Mouse (Mus musculus) MEL (cell line): ENCODE measurements at regions not wholly inside any gene's neighbourhood (a gene's known extent, or its start where the extent isn't known, plus 50 kb on each side); places are given as distances from the start of the nearest gene placed in this dataset.

ENCODE experiments used
- CTCF ChIP-seq, 3 experiments: IDR thresholded peaks in 2 of 3; conservative IDR thresholded peaks in 1 of 3; 2 replicates each; pipeline ENCODE4 v1.5.1; 2011 to 2012; ENCODE audit warnings: low read length in 3 of 3, low read depth in 2 of 3, mild to moderate bottlenecking in 2 of 3, improper control_type of control experiment in 1 of 3, inconsistent platforms in 1 of 3, mixed read lengths in 1 of 3, moderate library complexity in 1 of 3; ENCODE audit not compliant: control insufficient read depth in 1 of 3, insufficient read depth in 1 of 3, poor library complexity in 1 of 3, severe bottlenecking in 1 of 3
- GATA1 ChIP-seq: IDR thresholded peaks from 2 replicates; pipeline ENCODE4 v1.6.1; 2011; ENCODE audit warnings: low read depth, low read length, improper control_type of control experiment
- HCFC1 ChIP-seq: IDR thresholded peaks from 2 replicates; pipeline ENCODE4 v1.6.1; 2012; ENCODE audit warnings: low read depth, mild to moderate bottlenecking, inconsistent platforms, low read length, improper control_type of control experiment, moderate library complexity
- MAFK ChIP-seq: IDR thresholded peaks from 2 replicates; pipeline ENCODE4 v1.6.1; 2011; ENCODE audit warnings: low read depth, mild to moderate bottlenecking, low read length, improper control_type of control experiment, borderline replicate concordance
- MAX ChIP-seq: IDR thresholded peaks from 2 replicates; pipeline ENCODE4 v1.6.1; 2011; ENCODE audit warnings: low read length, improper control_type of control experiment
- MEF2A ChIP-seq: IDR thresholded peaks from 2 replicates; pipeline ENCODE4 v1.6.1; 2014; ENCODE audit warnings: low read depth, mild to moderate bottlenecking, inconsistent platforms, low read length, improper control_type of control experiment; ENCODE audit not compliant: poor library complexity, insufficient replicate concordance, severe bottlenecking; ENCODE audit errors: extremely low read depth
- POLR2A ChIP-seq, 2 experiments: IDR thresholded peaks; 2 replicates each; pipeline ENCODE4 v1.6.1; 2011 to 2012; ENCODE audit warnings: low read length in 2 of 2, mild to moderate bottlenecking in 2 of 2, control low read depth in 1 of 2, improper control_type of control experiment in 1 of 2, low read depth in 1 of 2, moderate library complexity in 1 of 2; ENCODE audit not compliant: control insufficient read depth in 1 of 2, insufficient read depth in 1 of 2, poor library complexity in 1 of 2
- USF1 ChIP-seq: IDR thresholded peaks from 2 replicates; pipeline ENCODE4 v1.6.1; 2014; ENCODE audit warnings: low read depth, mild to moderate bottlenecking, inconsistent platforms, low read length, improper control_type of control experiment, moderate library complexity

GRCm38 (mm10) chr11:18272392-18272791 lies 318.7 kb upstream of the Etaa1 start:
- TF ChIP-seq MEF2A (no peak), POLR2A (IDR thresholded peaks at IDR 0.05; ENCODE audit: control insufficient read depth in 1 of 2, insufficient read depth in 1 of 2, low read depth in 1 of 2, low read length in 2 of 2, poor library complexity in 1 of 2) (no peak), USF1 (no peak), GATA1 (no peak), HCFC1 (no peak), MAFK (no peak), CTCF (IDR thresholded peaks at IDR 0.05 in 2 of 3, conservative IDR thresholded peaks at IDR 0.05 in 1 of 3; ENCODE audit: control insufficient read depth in 1 of 3, insufficient read depth in 1 of 3, low read depth in 2 of 3, low read length in 3 of 3, poor library complexity in 1 of 3, severe bottlenecking in 1 of 3) (no peak), MAX (no peak)
